Mouse (Mus musculus): ENCODE data around the gene U2af2.

GRCm38 (mm10) chr7:5086921-5087440 lies 25.0 kb downstream of the U2af2 start:
- TF ChIP-seq CTCF (IDR thresholded peaks at IDR 0.05; ENCODE audit: low read depth, low read length) (no peak), GATA2 (IDR thresholded peaks at IDR 0.05; ENCODE audit: borderline replicate concordance, low read depth, low read length) (no peak), POLR2AphosphoS5 (IDR thresholded peaks at IDR 0.05; ENCODE audit: insufficient replicate concordance, low read depth, low read length) (no peak)

All from G1E (cell line).